Mouse (Mus musculus) midbrain, embryonic 15.5 days (tissue): Measurements from ENCODE around the gene Gm49318. TPM values are rescaled to one million over a fixed set of nuclear protein-coding genes. Genes with fewer than 3 reads are reported as not detected.

Source experiments
- ATAC-seq: fragments of 200-750 bp; cut with Nextera tagmentation; replicated peaks from 2 replicates; pipeline ENCODE4 v1.8.0; 2017; ENCODE audit warnings: moderate TSS enrichment
- H3K27ac ChIP-seq: fragments of 300-500 bp; sonication (generic); 2 replicates; pipeline ENCODE4 v1.5.1; 2015; ENCODE audit warnings: mild to moderate bottlenecking, inconsistent platforms
- H3K27me3 ChIP-seq: fragments of 300-500 bp; sonication (generic); replicated peaks from 2 replicates; pipeline ENCODE4 v1.6.1; 2015; ENCODE audit warnings: inconsistent platforms
- H3K36me3 ChIP-seq: fragments of 300-500 bp; sonication (generic); replicated peaks from 2 replicates; pipeline ENCODE4 v1.6.1; 2015; ENCODE audit warnings: inconsistent platforms
- H3K4me1 ChIP-seq: fragments of 300-500 bp; sonication (generic); 2 replicates; pipeline ENCODE4 v1.6.1; 2015; ENCODE audit warnings: inconsistent platforms
- H3K4me2 ChIP-seq: fragments of 300-500 bp; sonication (generic); 2 replicates; pipeline ENCODE4 v1.6.1; 2015; ENCODE audit warnings: inconsistent platforms, mild to moderate bottlenecking, moderate library complexity
- H3K4me3 ChIP-seq: fragments of 300-500 bp; sonication (generic); 2 replicates; pipeline ENCODE4 v1.5.1; 2015; ENCODE audit warnings: mild to moderate bottlenecking, inconsistent platforms
- H3K9ac ChIP-seq: fragments of 300-500 bp; sonication (generic); 2 replicates; pipeline ENCODE4 v1.6.1; 2015; ENCODE audit warnings: mild to moderate bottlenecking, inconsistent platforms
- H3K9me3 ChIP-seq: fragments of 300-500 bp; sonication (generic); 2 replicates; pipeline ENCODE4 v1.6.1; 2016; ENCODE audit warnings: inconsistent platforms
- WGBS: fragments of 180-500 bp; shearing (Covaris S2); methylation state at CpG from one replicate; pipeline ENCODE4 v1.1.7; 2015; ENCODE audit warnings: mixed read lengths; 5-methylcytosine and 5-hydroxymethylcytosine counted together
- polyA plus RNA-seq: library from polyadenylated mRNA; unstranded; fragments of >200 nt; fragmentation: Nextera tagmentation; extraction: Ambion mirVana; gene quantifications from 2 replicates; pipeline ENCODE4 v1.2.1, GENCODE M21; 2015

Gene Gm49318
- polyA plus RNA-seq, 1 experiment from 2014 or later = not detected

DNA sequence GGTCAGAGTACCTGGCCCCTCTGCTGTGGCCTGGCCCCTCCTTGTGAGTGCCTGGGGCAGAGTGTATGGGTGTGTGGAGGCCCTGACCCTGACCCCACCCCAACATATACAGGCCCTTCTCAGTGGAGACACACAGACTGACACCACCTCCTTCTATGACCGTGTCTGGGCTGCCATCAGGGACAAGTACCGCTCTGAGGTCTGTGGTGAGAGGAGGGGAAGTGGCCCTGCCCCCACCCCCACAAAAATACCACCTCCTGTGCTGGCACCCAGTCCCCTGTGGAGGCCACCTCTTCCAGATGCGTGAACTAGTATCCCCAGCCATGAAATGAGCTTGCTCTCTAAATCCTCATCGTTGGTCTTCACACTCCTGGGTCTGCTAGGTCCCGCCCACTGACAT is 60.0 kb downstream of the Gm49318 start:
- peak; percentile 15; the same call in 1 of the 2 replicates for ATAC-seq
- Histone ChIP-seq H3K9ac (no peak overlapping the region), H3K9me3 (no peaks in the 10 kb centered on the region), H3K27ac (no peak overlapping the region), H3K4me3 (no peak overlapping the region), H3K4me1 (peaks cover 3% of the 10 kb centered on the region), H3K36me3 (peaks cover 36% of the 10 kb centered on the region), H3K4me2 (no peak overlapping the region), H3K27me3 (no peaks in the 10 kb centered on the region)
- 92% methylated on average over 5 of the region's 5 CpGs for WGBS

DNA sequence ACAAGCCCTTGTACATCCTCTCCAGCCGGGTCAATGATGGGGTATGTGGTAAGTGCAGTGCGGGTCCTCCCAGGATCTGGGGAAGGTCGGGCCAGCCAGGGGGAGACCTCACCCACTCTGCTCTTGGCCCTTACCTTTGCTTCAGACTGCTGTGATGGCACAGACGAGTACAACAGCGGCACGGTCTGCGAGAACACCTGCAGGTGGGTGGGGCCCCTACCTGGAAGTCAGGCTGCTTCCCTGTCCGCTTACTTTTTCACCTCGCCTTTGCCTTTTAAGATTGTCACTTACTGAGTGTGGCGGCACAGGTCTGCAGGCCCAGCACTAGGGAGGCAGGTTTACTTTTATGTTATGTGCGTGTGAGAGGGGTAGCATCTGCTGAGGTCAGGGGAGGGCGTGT is 66.5 kb downstream of the Gm49318 start:
- Histone ChIP-seq H3K36me3 (peaks cover 12% of the 10 kb centered on the region), H3K9ac (no peak overlapping the region), H3K4me3 (no peak overlapping the region), H3K4me1 (peaks cover 41% of the 10 kb centered on the region), H3K27ac (no peak overlapping the region), H3K9me3 (no peaks in the 10 kb centered on the region), H3K27me3 (no peaks in the 10 kb centered on the region), H3K4me2 (peak overlapping the region; percentile 90; the same call in 1 of the 2 replicates)
- 93% methylated on average over 12 of the region's 12 CpGs for WGBS
- no peak for ATAC-seq

DNA sequence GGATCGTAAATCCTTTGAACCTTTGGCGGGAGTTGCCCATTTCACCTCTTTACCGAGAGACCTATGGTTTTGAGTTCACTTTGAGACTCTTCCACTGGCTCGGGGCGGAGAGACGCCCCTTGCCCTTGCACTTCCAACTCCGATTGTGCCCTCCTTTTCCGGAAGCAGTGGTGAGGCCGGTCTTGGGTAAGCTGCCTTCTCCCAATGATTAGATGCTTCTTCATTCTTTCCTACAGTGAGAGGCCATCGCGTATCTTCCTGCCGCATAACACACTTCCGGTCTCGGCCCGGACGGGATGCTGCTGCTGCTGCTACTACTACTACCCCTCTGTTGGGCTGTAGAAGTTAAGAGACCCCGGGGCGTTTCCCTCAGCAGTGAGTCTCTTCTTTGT is 67.9 kb downstream of the Gm49318 start:
- peak overlapping the region; percentile 68 for H3K9ac ChIP-seq
- peak; percentile 40 for ATAC-seq
- peak overlapping the region; percentile 77 for H3K4me3 ChIP-seq
- no peaks in the 10 kb centered on the region for H3K9me3 ChIP-seq
- H3K4me1 ChIP-seq = peaks cover 41% of the 10 kb centered on the region
- WGBS = under 1% methylated on average over 18 of the region's 18 CpGs
- H3K27me3 ChIP-seq = no peaks in the 10 kb centered on the region
- peak overlapping the region; percentile 90 for H3K4me2 ChIP-seq
- peak overlapping the region; percentile 80 for H3K27ac ChIP-seq
- peaks cover 8% of the 10 kb centered on the region; the same call in 1 of the 2 replicates for H3K36me3 ChIP-seq

DNA sequence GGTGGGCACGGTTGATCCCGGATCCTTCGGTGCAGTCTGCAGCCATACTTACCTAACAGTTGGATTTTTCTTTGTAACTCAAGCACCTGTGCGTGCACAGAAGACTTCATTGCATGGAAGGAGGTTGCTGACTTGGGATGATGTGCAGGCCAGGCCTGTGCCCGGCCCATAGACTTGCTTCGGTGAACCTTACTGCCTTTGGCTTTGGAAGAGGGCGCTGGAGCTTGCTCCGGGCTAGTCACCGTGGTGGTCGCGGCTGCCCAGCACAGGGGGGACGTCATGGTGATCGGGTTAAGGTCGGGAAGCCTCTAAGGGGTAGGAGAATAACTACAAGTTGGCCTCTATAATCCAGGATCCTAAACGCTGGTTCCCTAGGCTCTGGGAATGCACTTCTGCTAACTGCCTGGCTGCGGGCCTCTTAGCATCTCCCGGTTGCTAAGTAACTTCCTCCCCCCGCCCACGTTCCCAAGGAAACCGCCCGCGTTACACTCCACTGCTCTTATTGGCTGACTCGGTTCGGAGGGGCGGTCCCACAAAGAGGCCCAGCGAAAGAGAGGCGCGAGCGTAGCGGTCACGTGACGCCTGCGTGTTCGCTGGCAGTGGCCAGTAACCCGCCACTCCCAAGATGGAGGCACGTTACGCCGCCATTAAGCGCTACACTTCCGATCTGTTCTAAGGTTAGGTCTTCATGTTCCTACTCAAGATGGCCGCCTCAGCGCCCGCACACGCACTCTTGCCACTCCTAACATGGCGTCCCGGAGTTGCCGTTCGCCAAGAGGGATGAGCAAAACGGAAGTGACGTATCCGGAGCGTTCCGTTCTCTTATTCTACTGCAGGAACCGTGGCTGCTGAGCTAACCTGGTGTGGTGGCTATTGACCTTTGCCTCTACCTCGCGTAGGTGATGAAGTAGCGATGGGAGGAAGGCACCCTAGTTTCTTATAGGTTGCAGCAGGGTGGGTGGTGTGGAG is 68.6 kb downstream of the Gm49318 start, which contains the start of the genes Ccdc151 and Prkcsh:
Gene Ccdc151, minus strand, starts transcription at position 441 of the 969 bp plus-strand sequence.
Gene Prkcsh, plus strand, starts transcription at position 613 of the 969 bp plus-strand sequence.
- no peaks in the 10 kb centered on the region for H3K27me3 ChIP-seq
- peaks cover 6% of the 10 kb centered on the region; the same call in 1 of the 2 replicates for H3K36me3 ChIP-seq
- 4% methylated on average over 57 of the region's 57 CpGs for WGBS
- H3K4me2 ChIP-seq = peak within 1 kb of the TSS; percentile 90
- peak within 1 kb of the TSS; percentile 80 for H3K27ac ChIP-seq
- peak within 1 kb of the TSS; percentile 68 for H3K9ac ChIP-seq
- peak; percentile 99 for ATAC-seq
- H3K4me1 ChIP-seq = peaks cover 41% of the 10 kb centered on the region
- no peaks in the 10 kb centered on the region for H3K9me3 ChIP-seq
- H3K4me3 ChIP-seq = peak within 1 kb of the TSS; percentile 77

DNA sequence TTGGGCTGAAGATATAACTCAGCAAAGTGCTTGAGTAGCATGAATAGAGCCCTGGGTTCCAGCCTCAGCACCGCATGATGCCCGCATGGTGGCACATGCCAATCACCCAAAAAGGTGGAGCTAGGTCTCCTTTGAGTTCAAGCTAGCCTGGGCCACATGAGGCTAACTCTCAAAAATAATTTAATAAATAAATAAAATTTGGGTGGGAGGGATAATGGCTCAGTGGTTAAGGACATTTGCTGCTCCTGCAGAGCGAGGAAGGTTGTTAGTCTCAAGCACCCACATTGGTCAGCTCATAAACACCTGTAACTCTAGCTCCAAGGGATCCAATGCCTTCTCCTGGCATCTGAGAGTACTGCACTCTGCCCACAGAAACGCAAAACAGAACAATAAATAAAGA is 69.4 kb downstream of the Gm49318 start:
- H3K9me3 ChIP-seq = no peaks in the 10 kb centered on the region
- H3K27ac ChIP-seq = 0 out of 2 replicates have a peak overlapping the region, but pooled peaks have one; percentile 66
- peak overlapping the region; percentile 77 for H3K4me3 ChIP-seq
- peaks cover 41% of the 10 kb centered on the region for H3K4me1 ChIP-seq
- peaks cover 6% of the 10 kb centered on the region; the same call in 1 of the 2 replicates for H3K36me3 ChIP-seq
- no peaks in the 10 kb centered on the region for H3K27me3 ChIP-seq
- H3K9ac ChIP-seq = no peak overlapping the region
- WGBS = 86% methylated on average over 4 of the region's 4 CpGs
- no peak for ATAC-seq
- peak overlapping the region; percentile 58; the same call in 1 of the 2 replicates for H3K4me2 ChIP-seq

DNA sequence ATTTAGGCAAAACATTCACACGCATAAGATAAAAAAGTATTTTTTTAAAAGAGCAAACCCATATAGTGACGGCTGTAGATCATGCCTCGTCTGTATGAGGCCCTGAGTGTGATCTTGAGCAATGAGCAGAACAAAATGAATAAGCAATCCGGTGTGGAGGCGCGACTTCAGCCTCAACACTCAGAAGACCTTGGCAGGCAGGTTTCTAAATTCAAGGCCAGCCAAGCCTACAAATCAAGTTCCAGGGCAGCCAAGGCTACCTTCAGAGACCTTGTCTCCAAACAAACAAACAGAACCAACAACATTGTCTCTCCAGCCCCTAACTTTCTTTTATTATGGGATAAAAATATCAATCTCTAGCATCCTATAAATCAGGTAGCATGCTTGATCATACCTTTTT is 70.8 kb downstream of the Gm49318 start:
- no peak for ATAC-seq
- no peak overlapping the region for H3K9ac ChIP-seq
- no peaks in the 10 kb centered on the region for H3K27me3 ChIP-seq
- 95% methylated on average over 6 of the region's 6 CpGs for WGBS
- H3K36me3 ChIP-seq = peaks cover 6% of the 10 kb centered on the region; the same call in 1 of the 2 replicates
- no peak overlapping the region for H3K4me2 ChIP-seq
- peaks cover 30% of the 10 kb centered on the region for H3K4me1 ChIP-seq
- H3K9me3 ChIP-seq = no peaks in the 10 kb centered on the region
- no peak overlapping the region for H3K4me3 ChIP-seq
- no peak overlapping the region for H3K27ac ChIP-seq

DNA sequence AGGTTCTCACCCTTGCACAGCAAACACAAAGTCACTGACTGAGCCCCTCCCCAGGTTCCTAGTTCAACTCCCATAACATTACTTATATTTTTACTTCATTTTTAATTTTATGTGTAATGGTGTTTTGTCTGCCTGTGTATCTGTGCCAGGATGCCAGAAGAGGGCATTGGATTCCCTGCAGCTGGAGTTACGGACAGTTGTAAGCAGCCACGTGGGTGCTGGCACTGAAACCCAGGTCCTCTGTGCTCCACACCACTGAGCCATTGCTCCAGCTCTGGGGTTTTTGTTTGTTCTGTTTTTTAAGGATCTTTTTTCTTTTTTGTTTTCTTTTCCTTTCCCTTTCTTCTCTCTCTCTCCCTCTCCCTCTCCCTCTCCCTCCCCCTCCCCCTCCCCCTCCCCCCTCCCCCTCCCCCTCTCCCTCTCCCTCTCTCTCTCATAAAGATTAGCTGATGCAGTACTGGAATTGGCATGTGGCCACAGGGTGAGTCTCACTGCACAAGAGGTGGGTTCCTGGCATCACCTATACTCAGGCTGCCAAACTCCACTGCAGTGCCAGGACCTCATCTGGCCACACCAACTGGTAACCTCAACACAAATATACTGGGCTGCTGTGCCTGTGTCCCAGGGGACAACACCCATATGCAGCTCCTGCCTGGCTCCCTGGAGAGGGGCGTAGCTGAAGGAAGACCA is 74.7 kb downstream of the Gm49318 start:
- WGBS = 82% methylated on average over 3 of the region's 3 CpGs
- H3K36me3 ChIP-seq = no peaks in the 10 kb centered on the region

DNA sequence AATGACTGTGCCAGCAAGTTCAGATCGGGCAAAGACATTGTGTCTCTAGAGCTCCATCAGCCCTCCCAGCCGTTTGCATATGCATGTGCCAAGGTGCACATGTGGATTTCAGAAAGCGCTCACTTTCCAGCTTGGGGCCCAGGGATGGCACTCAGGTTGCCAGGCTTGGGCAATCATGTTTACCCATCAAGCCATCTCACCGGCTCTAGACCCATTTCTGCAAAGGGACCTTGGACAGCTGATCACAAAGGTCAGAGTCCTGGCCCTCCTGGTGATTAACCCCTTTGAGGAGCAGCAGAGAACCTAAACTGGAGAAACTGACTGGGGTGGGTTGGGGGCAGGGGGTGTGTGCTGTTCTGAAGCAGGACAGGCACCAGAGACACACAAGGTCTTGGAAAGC is 78.8 kb downstream of the Gm49318 start:
- H3K9me3 ChIP-seq = no peaks in the 10 kb centered on the region
- no peak overlapping the region for H3K27ac ChIP-seq
- no peak overlapping the region for H3K4me3 ChIP-seq
- no peak for ATAC-seq
- peaks cover 24% of the 10 kb centered on the region for H3K4me1 ChIP-seq
- H3K9ac ChIP-seq = no peak overlapping the region
- no peaks in the 10 kb centered on the region for H3K36me3 ChIP-seq
- no peak overlapping the region for H3K4me2 ChIP-seq
- WGBS = 79% methylated on average over 4 of the region's 4 CpGs
- peaks cover 49% of the 10 kb centered on the region for H3K27me3 ChIP-seq

More for the DNA sequence above, 74.7 kb downstream of the Gm49318 start:
- Histone ChIP-seq H3K4me3 (no peak overlapping the region), H3K27ac (no peak overlapping the region), H3K27me3 (peaks cover 8% of the 10 kb centered on the region), H3K4me2 (no peak overlapping the region), H3K9ac (no peak overlapping the region), H3K4me1 (no peaks in the 10 kb centered on the region), H3K9me3 (no peaks in the 10 kb centered on the region)
- no peak for ATAC-seq

DNA sequence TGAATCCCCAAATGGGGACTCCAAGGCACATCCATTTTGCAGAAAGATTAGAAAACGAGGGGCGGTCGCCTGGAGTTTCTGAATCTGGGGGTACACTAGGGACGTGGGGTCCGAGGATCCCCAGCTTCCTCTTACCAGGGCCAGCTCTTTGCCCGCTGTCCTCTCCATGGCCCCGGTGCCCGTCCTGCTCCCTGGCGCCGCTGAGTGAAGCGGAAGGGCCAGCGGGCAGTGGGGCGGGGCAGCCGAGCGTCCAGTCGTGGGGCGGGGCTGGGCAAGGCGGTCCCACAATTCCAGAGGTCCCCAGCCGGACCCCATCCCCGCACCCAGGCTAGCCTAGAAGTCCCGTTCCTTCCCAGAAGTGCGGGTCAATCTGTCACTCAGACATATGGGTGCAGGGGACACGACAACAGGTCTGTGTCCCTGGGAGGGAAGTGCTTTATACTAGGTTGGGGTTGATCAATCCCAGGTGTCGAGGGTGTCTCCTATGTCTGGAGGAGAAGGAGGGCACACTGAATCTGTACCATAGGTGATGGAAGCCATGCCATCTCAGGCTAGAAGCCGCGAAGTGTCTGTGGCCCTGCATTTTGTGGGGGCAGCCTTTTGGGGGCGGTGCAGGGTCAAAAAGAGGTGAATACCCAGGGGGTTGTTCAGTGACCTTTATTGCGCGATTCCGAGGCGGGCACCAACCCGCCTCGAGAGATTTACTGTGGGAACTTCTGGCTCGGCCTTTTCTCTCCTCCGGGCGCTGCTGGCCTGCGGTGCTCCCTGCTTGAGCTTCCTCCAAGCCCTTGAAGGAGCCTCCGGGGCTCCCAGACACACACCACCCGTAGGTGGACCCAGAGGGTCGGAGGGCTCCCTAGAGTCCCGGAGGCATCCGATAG is 81.6 kb downstream of the Gm49318 start, which contains the start of gene Rgl3:
Gene Rgl3, minus strand, starts transcription at position 217 of the 881 bp plus-strand sequence.
- Histone ChIP-seq H3K36me3 (no peaks in the 10 kb centered on the region), H3K9ac (peak within 1 kb of the TSS; percentile 10; the same call in 1 of the 2 replicates), H3K27ac (no peak within 1 kb of the TSS), H3K9me3 (no peaks in the 10 kb centered on the region), H3K27me3 (peaks cover 56% of the 10 kb centered on the region), H3K4me1 (peaks cover 24% of the 10 kb centered on the region), H3K4me3 (peak within 1 kb of the TSS; percentile 27), H3K4me2 (peak within 1 kb of the TSS; percentile 56)
- ATAC-seq = peak; percentile 24; the same call in 1 of the 2 replicates
- 1% methylated on average over 42 of the region's 42 CpGs for WGBS

DNA sequence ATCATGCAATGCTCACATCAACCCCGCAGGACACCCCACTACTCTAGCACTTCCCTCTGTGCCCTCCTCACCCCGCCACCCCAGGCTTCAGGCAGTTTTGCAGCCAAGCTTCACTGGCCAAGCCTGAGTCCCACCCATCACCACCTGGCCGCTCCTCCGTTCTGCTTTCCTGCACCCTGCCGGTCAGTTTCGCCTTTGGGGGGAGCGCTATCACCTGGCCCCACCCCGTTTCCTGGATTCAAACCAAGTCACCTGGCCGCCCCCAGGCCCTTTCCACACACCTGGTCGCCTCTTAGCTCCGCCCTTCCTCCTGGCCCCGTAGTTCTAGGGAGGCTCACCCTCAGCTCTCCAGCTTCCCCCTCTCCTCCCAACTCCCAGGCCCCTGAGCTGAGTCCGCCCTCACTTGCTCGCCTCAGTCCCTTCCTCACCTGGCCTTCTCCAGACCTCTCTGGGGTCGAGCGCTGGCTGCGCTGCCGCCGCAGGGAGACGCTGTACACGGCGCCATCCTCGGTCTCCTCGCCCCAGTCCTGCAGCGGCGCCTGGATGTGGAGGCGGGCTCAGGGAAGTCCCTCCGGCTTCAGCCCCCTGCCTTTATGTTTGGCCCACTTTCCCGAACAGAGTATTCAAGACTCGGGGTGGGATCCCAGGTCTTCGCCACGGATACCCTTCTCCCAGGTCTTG is 82.5 kb downstream of the Gm49318 start:
- H3K27me3 ChIP-seq = peaks cover 56% of the 10 kb centered on the region
- WGBS = under 1% methylated on average over 32 of the region's 32 CpGs
- H3K27ac ChIP-seq = no peak overlapping the region
- H3K9me3 ChIP-seq = no peaks in the 10 kb centered on the region
- no peaks in the 10 kb centered on the region for H3K36me3 ChIP-seq
- ATAC-seq = 0 out of 2 replicates have a peak, but pooled peaks have one; percentile 40
- peak overlapping the region; percentile 27 for H3K4me3 ChIP-seq
- peak overlapping the region; percentile 10; the same call in 1 of the 2 replicates for H3K9ac ChIP-seq
- peaks cover 24% of the 10 kb centered on the region for H3K4me1 ChIP-seq
- peak overlapping the region; percentile 56 for H3K4me2 ChIP-seq
